Mouse (Mus musculus): ENCODE data around the gene Gigyf1. TPM values are rescaled to one million over a fixed set of nuclear protein-coding genes. Genes with fewer than 3 reads are reported as not detected.
A peak's percentile ranks its signal among the peaks of the same experiment; 100 is the strongest.

Gene Gigyf1
- total RNA-seq, 2 experiments from 2014 or later: 15.2 to 17.5 TPM

GRCm38 (mm10) chr5:137533117-137533827 lies 14.9 kb downstream of the Gigyf1 start, which contains the start of the genes Epo and Gnb2:
Gene Epo (minus strand): TSS chr5:137533242.
Gene Gnb2 (minus strand): TSS chr5:137533510.
- DNase-seq: peak; percentile 99

GRCm38 (mm10) chr5:137534762-137535161 lies 16.4 kb downstream of the Gigyf1 start:
- no peak for DNase-seq

GRCm38 (mm10) chr5:137535318-137535717 lies 17.0 kb downstream of the Gigyf1 start:
- no peak for DNase-seq

- DNase-seq: no peak
Measured at GRCm38 (mm10) chr5:137537461-137537860, 19.1 kb downstream of the Gigyf1 start.

- DNase-seq: no peak
Measured at GRCm38 (mm10) chr5:137539291-137539801, 21.0 kb downstream of the Gigyf1 start.

GRCm38 (mm10) chr5:137540991-137541390 lies 22.6 kb downstream of the Gigyf1 start:
- DNase-seq: no peak

GRCm38 (mm10) chr5:137541768-137542540 lies 23.6 kb downstream of the Gigyf1 start:
- DNase-seq: no peak

GRCm38 (mm10) chr5:137544926-137545325 lies 26.6 kb downstream of the Gigyf1 start:
- DNase-seq: no peak

GRCm38 (mm10) chr5:137545596-137545995 lies 27.2 kb downstream of the Gigyf1 start:
- no peak for DNase-seq

- no peak for DNase-seq
Measured at GRCm38 (mm10) chr5:137549840-137550239, 31.5 kb downstream of the Gigyf1 start.

- no peak for DNase-seq
Measured at GRCm38 (mm10) chr5:137551119-137551518, 32.8 kb downstream of the Gigyf1 start.

- no peak for DNase-seq
Measured at GRCm38 (mm10) chr5:137553000-137553399, 34.7 kb downstream of the Gigyf1 start.

GRCm38 (mm10) chr5:137553411-137553837 lies 35.1 kb downstream of the Gigyf1 start, which contains the start of gene Actl6b:
Gene Actl6b (plus strand): TSS chr5:137553517.
- DNase-seq: peak; percentile 64

- no peak for DNase-seq
Measured at GRCm38 (mm10) chr5:137553898-137554297, 35.5 kb downstream of the Gigyf1 start.

GRCm38 (mm10) chr5:137561556-137561955 lies 43.2 kb downstream of the Gigyf1 start:
- DNase-seq: no peak

GRCm38 (mm10) chr5:137562965-137563364 lies 44.6 kb downstream of the Gigyf1 start:
- no peak for DNase-seq

- DNase-seq: no peak
Measured at GRCm38 (mm10) chr5:137565744-137566143, 47.4 kb downstream of the Gigyf1 start.

GRCm38 (mm10) chr5:137566416-137566815 lies 48.1 kb downstream of the Gigyf1 start:
- no peak for DNase-seq

- no peak for DNase-seq
Measured at GRCm38 (mm10) chr5:137568223-137568798, 50.0 kb downstream of the Gigyf1 start.

- DNase-seq: no peak
Measured at GRCm38 (mm10) chr5:137569031-137569430, 50.7 kb downstream of the Gigyf1 start.

- DNase-seq: no peak
Measured at GRCm38 (mm10) chr5:137569665-137570064, 51.3 kb downstream of the Gigyf1 start, which contains the start of gene Tfr2. Gene Tfr2 (plus strand): TSS chr5:137569840.

GRCm38 (mm10) chr5:137570181-137570580 lies 51.8 kb downstream of the Gigyf1 start:
- no peak for DNase-seq
